Mouse (Mus musculus): ENCODE measurements around the gene Stoml3.

DNA sequence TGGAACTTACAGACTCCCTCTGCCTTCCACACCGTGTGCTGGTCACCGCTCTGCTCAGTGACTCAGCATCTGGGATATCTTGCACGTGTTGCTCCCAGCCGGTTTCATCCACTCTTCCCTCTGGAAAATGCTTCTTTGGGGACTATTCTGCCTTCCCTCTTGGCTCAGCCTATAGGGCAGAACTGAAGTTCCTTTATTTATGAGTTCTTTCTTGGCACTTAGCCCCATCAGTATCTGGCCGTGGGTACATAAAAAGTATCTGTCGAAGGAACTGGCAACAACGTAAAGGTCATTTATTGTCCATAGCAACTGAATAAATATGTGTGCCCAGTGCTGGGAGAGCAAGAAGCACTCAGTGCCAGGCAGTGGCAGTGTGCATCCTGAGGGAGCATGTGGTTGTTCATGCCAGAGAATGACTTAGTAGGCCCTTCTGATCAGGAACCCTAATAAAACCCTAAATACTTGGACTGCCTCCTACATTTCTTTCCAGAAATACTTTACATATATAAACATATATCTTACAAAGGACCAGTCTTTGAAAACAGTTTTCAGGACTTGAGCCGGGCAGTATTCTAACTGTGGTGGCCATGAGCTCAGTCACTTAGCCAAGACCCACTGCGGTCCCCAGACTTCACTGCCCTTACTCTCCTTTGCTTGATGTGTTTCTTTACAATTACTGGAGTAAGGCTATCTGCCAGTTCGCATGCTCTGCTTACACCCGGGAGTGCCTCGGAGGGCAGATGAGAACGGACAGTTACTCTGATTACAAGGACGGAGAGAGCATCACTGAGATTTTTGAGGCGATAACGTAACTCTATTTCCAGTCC, 69.1 kb downstream of the Stoml3 start:
- TF ChIP-seq CTCF (IDR thresholded peaks at IDR 0.05; ENCODE audit: extremely low read depth, insufficient read length, insufficient replicate concordance, low read depth, low read length) (no peak), POLR2A (IDR thresholded peaks at IDR 0.05; ENCODE audit: low read depth, low read length) (no peak)

All from small intestine, adult 2 months (tissue).